Mouse (Mus musculus) left cerebral cortex, postnatal 36 days (tissue): Measurements from ENCODE around the gene Hist1h2ap. TPM values are rescaled to one million over a fixed set of nuclear protein-coding genes. Genes with fewer than 3 reads are reported as not detected.
"Not testable (repeated sequence)": the region's sequence is repeated elsewhere in the genome, so short reads cannot be mapped to it uniquely, and the experiment has no call there.

Experiments
- DNase-seq, 2 experiments: peaks; one replicate each; pipeline ENCODE4 v3.0.0; 2021 to 2022; ENCODE audit warnings: low spot score in 2 of 2, mixed read lengths in 1 of 2
- intact Hi-C: fragments of 180-260 bp; cut with DNase I; formaldehyde crosslinking; loops from one replicate; pipeline ENCODE4 v1.15.1; 2025
- total RNA-seq, 2 experiments: library from RNA; stranded (reverse); gene quantifications; 2 replicates each; pipeline ENCODE4 v1.2.3; 2021

Gene Hist1h2ap
- total RNA-seq = 10 to 100 TPM; 20.2 to 20.7 TPM

- DNase-seq, intact Hi-C loops: not testable (repeated sequence)
Observed at GRCm38 (mm10) chr13:21833461-21833860, at the start of gene Hist1h2ap, which contains the start of gene Hist1h2br. Hist1h2ap (minus strand) TSS chr13:21833507. Hist1h2br (plus strand) TSS chr13:21833743.

GRCm38 (mm10) chr13:21882760-21883405, 49.6 kb upstream of the Hist1h2ap start:
- DNase-seq = peak; percentile 51 to 63
- intact Hi-C loops = no loop called here

DNA sequence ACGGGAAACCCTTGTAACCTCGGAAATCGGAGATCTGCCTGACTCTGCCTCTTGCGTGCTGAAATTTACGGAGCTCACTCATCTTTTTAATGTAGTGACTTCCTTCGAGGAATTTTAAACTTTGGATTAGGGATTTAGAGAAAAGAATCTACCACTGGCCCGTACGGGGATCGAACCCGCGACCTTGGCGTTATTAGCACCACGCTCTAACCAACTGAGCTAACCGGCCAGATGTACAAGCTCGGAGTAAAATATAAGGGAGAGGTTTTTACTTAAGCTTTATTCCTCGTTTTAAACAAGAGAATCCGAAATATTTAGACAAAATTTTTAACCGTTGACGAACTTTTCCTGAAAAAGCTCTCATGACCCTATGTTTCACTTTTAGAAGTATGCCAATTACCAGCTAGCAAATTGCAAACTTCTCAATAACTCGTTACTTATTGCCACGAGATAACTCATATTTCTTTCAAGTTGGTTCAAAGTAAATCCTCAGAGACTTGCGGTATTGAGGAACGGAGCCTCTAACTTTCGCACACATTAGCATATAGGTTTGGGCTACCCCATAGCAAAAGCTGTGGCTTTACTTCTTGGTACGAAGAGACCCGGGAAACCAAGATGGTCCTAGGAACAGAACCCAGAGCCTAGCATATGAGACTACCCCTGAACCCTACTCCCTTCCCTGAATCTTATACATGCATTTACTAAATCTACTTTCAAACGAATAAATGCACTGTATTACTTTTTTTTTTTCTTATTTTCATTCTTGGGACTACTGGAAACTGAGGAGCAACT, 48.8 kb upstream of the Hist1h2ap start:
- intact Hi-C loops = no loop called here
- peak; percentile 38 to 41 for DNase-seq

DNA sequence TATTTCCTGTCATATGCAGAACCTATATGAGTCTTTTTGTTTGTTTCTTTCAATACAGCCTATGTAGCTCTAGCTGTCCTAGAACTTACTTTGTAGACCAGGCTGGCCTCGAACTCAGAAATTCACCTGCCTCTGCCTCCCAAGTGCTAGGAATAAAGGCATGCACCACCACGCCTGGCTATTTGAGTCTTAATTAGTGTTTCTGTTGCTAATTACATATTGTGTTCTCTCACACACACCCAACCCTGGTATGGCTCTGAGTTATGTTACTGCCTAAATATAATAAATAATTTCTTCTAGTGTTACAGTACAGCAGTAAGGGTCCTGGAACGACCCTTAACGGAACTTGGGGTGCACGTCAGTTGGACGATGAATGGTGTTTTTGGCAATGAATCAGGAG, 47.4 kb upstream of the Hist1h2ap start:
- no peak for DNase-seq
- intact Hi-C loops = no loop called here

DNA sequence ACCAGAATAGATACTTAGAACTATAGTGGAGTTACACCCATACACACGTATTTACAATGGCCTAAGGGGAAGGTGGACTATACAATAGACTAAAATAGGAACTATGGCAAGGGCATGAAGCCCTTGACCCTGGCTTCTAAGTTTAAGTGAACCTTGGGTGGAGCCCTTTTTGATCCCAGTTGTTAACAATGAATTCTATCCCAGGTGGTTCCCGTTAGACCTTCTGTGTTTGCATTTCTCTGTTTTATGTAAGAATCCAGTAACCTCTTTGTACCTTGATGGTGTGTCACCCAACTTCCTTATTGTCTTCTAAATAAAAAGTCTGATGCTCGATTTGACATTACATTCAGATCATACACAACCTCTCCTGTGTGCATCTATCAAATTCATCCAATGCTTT, 32.2 kb upstream of the Hist1h2ap start:
- intact Hi-C loops, DNase-seq: not testable (repeated sequence)

- intact Hi-C loops = no loop called here
Observed at GRCm38 (mm10) chr13:21861608-21862007, 28.3 kb upstream of the Hist1h2ap start.

GRCm38 (mm10) chr13:21855698-21856162, 22.4 kb upstream of the Hist1h2ap start:
- peak; percentile 29 to 35 for DNase-seq
- intact Hi-C loops = no loop called here

More at GRCm38 (mm10) chr13:21861608-21862007, 28.3 kb upstream of the Hist1h2ap start:
- DNase-seq = no peak

DNA sequence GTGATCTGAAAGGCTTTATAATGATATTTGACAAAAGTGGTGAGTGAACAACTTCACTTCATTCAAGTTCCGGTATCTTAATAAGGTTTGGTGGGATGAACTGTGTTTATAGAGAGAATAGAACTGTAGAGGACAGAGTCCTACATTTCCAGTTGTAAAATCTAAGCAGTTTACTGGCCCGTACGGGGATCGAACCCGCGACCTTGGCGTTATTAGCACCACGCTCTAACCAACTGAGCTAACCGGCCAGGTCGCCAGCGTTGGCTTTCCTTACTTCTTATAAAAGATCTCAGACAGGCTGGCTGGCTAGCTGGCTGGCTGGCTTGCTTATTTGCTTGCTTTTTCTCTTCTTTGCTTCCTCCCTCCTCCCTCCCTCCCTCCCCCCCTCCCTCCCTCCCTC, 21.8 kb upstream of the Hist1h2ap start:
- intact Hi-C loops = no loop called here
- DNase-seq = peak; percentile 81 to 85

GRCm38 (mm10) chr13:21852215-21852945, 19.1 kb upstream of the Hist1h2ap start:
- intact Hi-C loops = no loop called here

GRCm38 (mm10) chr13:21850696-21851095, 17.4 kb upstream of the Hist1h2ap start:
- DNase-seq, intact Hi-C loops: not testable (repeated sequence)

More at GRCm38 (mm10) chr13:21852215-21852945, 19.1 kb upstream of the Hist1h2ap start:
- DNase-seq = no peak

GRCm38 (mm10) chr13:21847883-21848282, 14.6 kb upstream of the Hist1h2ap start:
- no peak for DNase-seq
- intact Hi-C loops = no loop called here

DNA sequence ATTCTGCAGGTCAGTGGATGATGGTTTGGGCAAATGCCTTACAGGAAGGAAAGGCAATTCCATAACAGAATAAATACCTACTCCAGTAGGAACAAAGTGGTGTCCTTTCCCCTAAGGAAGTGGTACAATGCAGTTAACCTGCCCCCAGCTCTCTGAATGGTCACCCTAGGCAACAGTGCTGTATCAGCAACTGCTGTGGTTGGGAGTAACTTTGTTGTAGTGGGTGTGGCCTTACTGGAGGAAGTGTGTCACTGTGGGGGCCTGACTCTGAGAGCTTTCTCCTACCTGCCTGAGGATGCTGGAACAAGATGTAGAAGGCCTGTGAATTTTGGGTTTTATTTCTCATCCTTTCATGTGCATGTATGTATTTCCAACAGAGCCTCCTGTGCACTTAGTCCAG, 13.0 kb upstream of the Hist1h2ap start:
- intact Hi-C loops, DNase-seq: not testable (repeated sequence)

- DNase-seq, intact Hi-C loops: not testable (repeated sequence)
Observed at GRCm38 (mm10) chr13:21840508-21840907, 7.2 kb upstream of the Hist1h2ap start.

GRCm38 (mm10) chr13:21831418-21832394, 1.6 kb downstream of the Hist1h2ap start, which contains the start of gene Hist1h4n:
Hist1h4n (minus strand) TSS chr13:21832196.
- intact Hi-C loops = not testable (repeated sequence)
- DNase-seq = peak; percentile 28 to 44

GRCm38 (mm10) chr13:21830344-21830743, 3.0 kb downstream of the Hist1h2ap start:
- intact Hi-C loops = no loop called here

GRCm38 (mm10) chr13:21828511-21828910, 4.8 kb downstream of the Hist1h2ap start:
- intact Hi-C loops = no loop called here

More at GRCm38 (mm10) chr13:21830344-21830743, 3.0 kb downstream of the Hist1h2ap start:
- no peak for DNase-seq

DNA sequence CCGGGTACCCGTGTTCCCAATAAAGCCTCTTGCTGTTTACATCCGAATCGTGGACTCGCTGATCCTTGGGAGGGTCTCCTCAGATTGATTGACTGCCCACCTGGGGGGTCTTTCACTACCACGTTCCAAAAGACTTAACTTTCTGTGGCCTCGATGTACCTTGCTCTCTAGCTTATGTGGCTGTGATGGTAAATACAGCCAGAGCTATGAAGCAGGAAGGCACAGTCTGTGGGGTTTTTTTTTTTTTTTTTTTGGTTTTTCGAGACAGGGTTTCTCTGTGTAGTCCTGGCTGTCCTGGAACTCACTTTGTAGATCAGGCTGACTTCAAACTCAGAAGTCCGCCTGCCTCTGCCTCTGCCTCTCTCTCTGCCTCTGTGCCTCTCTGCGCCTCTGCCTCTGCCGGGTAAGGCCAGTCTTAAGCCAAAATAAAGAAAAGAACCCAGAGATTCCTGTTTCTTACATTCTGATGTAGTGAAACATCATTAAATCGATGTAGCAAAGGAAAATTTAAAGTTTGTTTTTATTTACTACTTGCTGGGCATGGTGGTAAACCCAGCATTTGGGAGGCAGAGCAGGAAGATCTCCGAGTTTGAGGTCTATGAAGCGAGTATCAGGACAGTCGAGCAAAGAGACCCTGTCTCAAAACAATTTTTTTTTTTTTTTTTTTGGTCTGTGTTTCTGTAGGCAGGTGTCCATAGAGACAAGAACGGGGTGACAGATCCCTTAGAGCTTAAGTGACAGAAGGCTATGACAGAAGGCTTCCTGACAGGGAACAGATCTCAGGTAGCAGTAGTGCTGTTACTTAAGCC, 13.0 kb downstream of the Hist1h2ap start:
- intact Hi-C loops, DNase-seq: not testable (repeated sequence)

More at GRCm38 (mm10) chr13:21828511-21828910, 4.8 kb downstream of the Hist1h2ap start:
- DNase-seq = no peak

DNA sequence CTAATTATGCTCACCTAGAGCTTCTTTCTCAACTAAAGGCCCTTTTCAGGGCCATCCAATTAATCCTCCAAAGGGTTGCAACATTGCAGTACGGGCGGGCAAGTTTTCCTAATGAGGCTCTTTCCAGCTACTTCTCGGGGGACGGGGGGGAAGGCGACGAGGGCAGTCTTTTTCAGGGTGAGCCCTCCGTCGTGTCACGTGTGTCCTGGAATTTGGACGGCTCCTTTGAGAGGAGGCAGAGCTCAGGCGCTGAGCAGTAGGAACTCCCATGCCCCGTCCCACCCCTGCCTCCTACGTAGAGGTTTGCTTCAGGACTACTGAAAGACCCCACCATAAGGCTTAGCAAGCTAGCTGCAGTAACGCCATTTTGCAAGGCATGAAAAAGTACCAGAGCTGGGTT, 21.2 kb downstream of the Hist1h2ap start:
- DNase-seq, intact Hi-C loops: not testable (repeated sequence)
